Mouse (Mus musculus) natural killer cell, adult 2 months (primary cell): ENCODE results near the gene Wfdc6b.
A peak's percentile ranks its signal among the peaks of the same experiment; 100 is the strongest.
"Not testable (repeated sequence)": the region's sequence is repeated elsewhere in the genome, so short reads cannot be mapped to it uniquely, and the experiment has no call there.

Source experiments
- DNase-seq, 2 experiments: peaks; one replicate each; pipeline ENCODE4 v3.0.0; 2022; ENCODE audit warnings: low spot score in 2 of 2

Wfdc6b gene

DNA sequence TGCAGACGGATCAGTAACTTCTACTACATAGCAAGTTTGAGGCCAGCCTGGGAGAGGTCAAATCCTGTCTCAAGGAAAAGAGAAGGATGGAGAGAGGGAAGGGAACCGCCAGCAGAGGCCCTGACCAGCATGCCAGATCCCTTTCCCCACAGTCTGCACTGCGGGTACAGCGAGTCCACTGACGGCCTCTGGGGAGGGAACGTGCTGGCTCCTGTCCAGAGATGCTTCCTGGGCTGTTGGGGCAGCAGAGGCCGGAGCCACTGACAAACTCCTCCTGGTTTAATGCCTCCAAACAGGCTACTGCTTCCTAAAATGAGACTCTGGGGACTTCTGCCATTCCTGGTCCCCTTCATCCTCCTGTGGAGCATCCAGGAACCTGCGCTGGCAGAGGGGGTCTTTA, at the start of gene Wfdc6b, which contains the start of gene Wfdc8:
Gene Wfdc6b (plus strand): TSS at position 52 of the 400 bp plus-strand sequence.
Gene Wfdc8 (minus strand): TSS at position 156 of the 400 bp plus-strand sequence.
- DNase-seq, result not testable (repeated sequence)

DNA sequence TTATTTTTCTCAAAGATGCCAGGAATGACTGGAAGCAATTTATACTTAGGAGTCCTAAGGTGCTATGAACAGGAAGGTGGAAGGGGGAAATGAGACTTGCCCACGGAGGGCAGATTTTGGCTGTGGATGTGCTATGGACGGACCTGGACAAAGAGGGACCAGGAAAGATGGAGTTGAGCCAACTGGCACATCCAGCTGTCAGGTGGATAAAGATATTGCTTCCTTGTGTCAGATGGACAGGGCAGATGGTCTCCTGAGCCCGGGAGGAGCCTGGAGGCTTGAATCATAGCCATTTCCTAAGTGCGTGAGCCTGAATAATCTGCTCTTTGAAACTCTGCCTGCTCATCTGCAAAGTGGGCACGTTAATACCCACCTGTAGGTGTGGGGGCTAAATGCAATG, 49.0 kb upstream of the Wfdc6b start:
- no peak for DNase-seq

DNA sequence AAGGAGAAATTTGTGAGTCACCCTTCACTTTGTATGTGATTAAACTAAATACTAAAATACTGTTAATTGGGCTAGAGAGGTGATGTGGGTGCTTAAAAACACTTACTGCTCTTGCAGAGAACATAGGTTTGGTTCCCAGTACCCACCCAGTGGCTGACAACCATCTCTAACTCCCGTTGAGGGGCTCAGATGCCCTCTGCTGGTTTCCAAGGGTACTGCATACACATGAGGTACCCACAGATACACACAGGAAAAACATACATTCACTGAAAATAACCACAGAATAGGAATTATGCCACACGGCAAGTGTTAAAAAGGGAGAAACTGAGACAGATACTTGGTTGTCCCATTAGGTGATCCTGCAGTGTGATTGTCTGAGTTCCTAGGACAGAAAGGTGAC, 46.3 kb upstream of the Wfdc6b start:
- DNase-seq, result no peak

DNA sequence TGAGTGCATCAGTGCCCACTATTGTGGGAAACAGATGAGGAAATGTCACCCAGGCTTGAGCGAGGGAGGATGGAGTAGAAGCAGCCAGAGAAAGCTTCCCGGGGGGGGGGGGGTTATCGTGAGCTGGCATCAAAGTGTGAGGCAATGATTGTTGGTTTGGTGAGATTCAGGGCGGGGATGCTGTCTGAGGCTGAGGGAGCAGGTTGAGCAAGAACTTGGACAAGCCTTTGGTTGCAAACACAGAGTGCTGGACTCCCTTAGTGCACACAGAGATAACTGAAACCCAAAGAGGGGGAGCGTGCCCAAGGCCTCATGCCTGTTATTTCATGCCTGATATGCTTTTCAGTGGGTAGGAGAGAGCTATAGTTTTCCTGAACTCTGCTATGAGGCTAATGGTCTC, 45.9 kb upstream of the Wfdc6b start:
- no peak for DNase-seq

DNA sequence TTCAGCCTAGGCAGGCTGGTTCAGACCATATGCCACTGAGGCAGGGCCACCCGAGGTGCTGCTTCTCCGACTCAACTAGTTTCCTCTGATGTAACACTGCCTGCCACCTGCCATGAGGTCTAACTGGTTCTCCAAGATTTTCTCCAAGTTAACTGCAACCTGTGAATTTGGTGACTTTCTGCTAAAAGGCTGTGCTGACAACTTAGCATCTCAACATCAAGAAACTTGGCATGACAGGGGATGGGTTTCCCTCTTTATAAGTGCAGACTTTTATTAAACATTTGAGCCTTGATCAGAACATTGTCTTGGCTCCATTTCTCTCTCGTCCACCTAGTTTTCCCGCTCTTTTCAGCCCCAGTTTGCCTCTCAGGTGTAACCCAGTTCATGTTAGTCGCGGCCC, 40.0 kb upstream of the Wfdc6b start, which contains the start of gene Spint3:
Gene Spint3 (minus strand): TSS at position 101 of the 400 bp plus-strand sequence.
- not testable (repeated sequence) for DNase-seq

DNA sequence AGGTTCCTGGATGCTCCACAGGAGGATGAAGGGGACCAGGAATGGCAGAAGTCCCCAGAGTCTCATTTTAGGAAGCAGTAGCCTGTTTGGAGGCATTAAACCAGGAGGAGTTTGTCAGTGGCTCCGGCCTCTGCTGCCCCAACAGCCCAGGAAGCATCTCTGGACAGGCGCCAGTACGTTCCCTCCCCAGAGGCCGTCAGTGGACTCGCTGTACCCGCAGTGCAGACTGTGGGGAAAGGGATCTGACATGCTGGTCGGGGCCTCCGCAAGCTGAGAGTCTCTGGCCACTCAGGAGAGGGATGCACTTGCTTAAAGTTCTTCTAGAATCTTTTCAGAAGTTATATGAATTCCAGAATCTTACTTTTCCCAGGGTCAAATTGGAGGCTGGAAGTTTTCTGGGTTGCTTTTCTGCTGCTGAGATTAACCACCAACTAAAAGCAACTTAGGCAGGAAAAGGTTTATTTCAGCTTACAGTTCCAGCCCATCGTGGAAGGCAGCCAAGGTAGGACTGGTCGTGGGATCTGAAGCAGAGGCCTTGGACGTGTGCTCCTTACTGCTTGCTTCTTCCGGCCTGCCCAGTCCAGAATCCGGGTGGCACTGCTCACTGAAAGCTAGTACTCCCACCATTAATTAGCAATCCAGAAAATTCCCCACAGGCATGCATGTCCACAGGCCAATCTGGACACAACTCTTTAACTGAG, 28.1 kb upstream of the Wfdc6b start, which contains the start of gene Wfdc6a:
Gene Wfdc6a (minus strand): TSS at position 423 of the 701 bp plus-strand sequence.
- not testable (repeated sequence) for DNase-seq

DNA sequence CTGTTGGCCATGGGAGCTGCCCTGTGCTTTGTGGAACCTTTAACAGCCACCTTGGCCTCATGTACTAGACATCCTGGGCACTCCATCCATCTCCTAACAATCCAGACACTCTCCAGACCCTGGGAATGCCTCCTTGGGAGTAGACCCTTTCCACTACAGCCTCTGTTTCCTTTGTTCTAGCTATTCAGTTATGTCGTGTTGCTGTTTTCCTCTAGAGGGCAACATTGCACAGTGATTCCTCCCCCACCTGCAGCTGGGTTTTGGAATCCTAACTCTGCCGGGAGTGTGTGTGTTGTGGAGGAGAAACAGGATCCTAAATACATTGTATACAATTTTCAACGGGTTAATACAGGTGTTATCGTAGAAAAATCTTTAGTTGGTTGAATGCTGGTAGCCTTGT, 21.3 kb upstream of the Wfdc6b start:
- no peak for DNase-seq

DNA sequence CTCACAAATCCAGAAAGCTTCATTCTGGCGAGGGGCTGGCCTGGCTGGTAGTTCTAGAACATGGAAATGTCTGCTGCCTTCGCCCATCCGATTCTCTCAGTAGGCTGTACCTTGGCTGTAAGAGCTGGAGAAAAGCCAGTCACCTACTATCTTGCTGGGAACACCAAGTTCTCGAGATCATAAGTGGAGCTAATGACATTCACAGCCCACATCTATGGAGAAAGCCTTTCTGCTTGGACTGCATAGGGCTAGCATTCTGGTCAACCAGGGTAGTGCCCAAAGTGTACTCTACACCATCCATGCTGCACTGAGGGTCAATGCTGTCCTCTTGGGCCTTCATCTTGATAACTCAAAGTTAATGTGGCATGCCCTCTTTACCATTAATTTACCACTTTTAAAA, 19.8 kb upstream of the Wfdc6b start, which contains the start of gene Eppin:
Gene Eppin (minus strand): TSS at position 101 of the 400 bp plus-strand sequence.
- DNase-seq, result no peak

DNA sequence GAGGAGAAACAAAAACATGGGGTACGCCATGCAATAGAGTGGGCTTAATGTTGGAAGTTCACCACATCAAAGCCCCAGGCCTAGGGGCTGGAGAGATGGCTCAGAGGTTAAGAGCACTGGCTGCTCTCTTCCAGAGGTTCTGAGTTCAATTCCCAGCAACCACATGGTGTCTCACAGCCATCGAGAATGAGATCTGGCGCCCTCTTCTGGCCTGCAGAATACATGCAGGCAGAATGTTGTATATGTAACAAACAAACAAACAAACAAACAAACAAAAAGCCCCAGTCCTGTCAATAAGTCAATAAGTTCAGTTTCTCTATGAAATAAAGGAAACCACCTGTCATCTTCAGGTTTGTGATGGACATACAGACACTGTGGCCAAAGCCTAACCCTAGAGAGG, 13.1 kb upstream of the Wfdc6b start:
- DNase-seq, result no peak

DNA sequence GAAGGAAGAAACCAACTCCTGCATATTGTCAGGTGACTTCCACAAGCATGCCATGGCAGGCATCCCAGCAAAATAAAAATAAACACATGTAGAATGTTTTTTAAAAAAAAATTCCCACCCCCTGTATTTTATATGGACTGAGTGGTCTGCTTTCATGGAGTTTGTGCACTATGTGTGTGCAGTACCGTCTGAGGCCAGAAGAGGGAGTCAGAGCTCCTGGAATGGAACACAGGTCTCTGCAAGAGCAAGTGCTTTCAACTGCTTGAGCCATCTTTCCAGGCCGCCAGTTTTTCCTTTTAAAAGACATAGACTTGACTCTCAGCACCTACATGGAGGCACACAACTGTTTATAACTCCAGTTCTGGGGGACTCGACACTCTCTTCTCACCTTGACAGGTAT, 9.8 kb upstream of the Wfdc6b start:
- no peak for DNase-seq

DNA sequence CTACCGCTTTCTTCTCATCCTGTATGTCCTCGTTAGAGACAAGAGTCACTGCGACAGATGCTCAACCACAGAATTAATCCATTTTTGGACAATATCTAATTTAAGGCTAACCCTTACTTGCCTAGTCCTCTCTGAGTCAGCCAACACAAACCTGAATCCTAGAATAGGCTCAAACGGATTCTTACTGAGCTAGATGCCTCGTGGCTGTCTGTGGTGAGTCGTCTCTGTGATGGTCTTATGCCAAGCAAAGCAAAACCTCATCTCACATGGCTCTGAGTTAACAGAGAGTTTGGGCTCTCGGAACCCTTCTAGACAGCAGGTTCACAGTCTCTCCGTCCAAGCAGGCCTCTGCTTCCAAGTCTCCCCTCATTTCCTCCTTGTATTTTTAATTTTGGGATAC, 8.9 kb upstream of the Wfdc6b start:
- no peak for DNase-seq

DNA sequence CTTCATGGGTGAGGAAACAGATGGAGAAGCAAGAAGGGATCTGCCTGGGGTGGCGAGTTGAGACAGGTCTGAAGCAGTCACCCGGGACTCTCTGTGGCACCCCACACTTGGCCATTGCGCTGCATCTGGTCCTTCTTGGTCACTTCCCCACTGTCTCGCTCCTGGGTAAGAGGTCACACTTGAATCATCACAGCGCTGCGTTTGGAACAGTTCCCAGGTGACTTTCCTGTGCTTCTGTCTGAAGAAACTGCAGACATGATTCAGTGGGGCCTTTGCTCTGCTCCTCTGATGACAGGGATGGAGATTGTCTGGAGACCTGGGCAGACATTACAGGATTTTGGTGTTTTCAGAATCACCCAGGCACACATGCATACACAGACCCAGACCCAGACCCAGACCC, 4.5 kb upstream of the Wfdc6b start:
- DNase-seq, result no peak

DNA sequence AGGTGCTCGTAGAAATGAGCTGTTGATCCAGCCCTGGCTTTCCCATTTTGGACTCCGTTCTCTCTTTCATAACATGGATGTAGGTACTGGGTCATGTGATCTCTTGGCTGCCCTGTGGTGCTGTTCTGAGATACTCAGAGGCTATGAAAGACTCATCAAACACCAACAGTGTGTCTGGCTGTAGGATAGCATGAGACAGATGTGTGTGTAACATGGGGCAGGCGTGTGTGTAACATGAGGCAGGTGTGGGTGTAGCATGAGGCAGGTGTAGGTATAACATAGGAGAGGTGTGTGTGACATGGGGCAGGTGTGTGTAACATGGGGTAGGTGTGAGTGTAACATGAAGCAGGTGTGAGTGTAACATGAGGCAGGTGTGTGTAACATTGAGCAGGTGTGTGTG, 2.1 kb downstream of the Wfdc6b start:
- DNase-seq, result no peak

DNA sequence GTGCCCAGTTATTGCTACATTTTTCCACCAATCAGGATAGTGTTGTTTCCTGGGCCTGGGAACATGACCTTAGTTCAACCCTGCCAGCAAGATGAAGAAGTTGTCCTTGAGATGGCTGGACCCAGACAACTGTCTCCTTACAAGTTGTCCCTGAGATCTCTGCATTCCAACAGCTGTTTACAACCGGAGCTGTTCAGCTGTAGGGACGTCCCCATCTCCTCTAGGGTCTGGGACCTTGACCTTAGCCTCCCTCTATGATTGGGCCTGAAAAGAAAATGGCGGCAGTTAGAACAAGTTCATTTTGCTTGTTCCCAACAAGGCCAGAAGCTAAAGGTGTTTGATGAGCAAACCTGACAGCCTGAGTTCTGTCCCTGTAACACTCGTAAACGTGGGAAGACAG, 5.7 kb downstream of the Wfdc6b start:
- DNase-seq, result no peak

DNA sequence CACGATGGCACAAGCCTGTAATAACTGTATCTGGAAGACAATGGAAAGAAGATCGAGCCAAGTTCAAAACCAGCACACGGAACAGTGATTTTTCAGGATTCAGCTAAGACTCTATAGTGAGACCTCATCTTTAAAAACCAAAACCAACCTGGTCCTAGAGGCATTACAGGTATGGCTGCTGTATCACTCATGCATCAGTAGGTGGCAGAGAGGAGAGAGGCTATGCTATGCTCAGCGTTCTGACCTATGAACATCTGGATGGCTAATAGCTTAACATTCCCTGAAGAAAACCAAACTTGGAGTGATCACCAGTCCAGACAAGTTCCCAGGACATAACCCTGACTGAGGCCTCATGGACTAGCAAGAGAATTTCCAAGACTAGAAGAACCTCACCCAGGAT, 8.5 kb downstream of the Wfdc6b start:
- DNase-seq, result no peak

DNA sequence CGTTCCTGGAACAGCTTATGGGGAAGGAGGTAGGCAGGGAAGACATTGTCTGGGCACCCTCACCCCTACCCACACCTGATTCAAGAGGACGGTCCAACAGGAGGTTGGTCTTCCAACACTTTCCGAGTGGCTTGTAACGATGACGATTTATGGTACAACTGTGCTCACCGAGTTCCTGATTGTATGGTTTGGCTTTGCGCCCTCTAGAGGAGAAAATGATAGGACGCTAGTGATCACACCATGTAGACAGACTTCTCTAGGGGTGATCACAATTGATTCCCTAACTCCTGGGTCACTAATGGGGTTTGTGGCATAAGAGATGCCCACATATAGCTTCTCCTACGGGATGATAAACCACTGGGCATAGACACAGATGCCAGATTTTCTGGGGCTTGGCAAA, 21.9 kb downstream of the Wfdc6b start:
- no peak for DNase-seq

DNA sequence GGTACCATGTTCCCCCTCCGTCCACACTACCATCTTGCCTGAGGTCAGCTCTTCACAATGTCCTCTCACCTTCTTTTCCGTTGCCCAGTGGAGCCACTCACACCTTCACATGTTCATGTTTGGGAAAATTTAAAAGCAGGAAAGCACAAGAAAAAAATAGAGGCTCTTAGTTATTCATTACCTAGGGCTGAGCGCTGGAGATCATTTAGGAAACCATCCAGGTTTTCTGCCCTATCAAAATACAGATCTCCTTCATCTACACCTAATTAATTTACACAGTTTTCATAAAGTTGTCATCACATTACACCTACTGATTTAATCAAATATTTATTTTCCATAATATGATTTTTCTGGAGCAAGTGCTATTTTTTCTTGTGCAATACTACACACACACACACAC, 25.4 kb downstream of the Wfdc6b start, which contains the start of gene Wfdc16:
Gene Wfdc16 (minus strand): TSS at position 101 of the 400 bp plus-strand sequence.
- DNase-seq, result no peak

DNA sequence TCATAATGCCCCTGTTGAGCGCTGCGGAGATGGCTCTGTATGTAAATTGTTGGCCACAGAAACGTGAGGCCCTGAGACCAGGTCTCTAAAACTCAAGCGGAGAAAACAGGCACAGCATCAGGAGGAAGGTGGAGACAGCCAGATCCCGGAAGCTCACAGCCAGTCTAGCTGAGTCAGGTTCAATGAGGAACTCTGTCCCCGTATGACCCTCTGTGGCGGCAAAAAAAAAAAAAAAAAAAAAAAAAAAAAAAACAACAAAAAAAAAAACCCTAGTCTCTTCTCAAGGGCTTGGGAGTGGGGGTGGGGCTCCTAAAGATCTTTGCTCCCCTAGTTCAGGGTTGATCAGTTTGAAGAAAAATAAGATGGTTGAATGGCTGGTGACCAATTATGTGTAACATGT, 27.8 kb downstream of the Wfdc6b start:
- no peak for DNase-seq

DNA sequence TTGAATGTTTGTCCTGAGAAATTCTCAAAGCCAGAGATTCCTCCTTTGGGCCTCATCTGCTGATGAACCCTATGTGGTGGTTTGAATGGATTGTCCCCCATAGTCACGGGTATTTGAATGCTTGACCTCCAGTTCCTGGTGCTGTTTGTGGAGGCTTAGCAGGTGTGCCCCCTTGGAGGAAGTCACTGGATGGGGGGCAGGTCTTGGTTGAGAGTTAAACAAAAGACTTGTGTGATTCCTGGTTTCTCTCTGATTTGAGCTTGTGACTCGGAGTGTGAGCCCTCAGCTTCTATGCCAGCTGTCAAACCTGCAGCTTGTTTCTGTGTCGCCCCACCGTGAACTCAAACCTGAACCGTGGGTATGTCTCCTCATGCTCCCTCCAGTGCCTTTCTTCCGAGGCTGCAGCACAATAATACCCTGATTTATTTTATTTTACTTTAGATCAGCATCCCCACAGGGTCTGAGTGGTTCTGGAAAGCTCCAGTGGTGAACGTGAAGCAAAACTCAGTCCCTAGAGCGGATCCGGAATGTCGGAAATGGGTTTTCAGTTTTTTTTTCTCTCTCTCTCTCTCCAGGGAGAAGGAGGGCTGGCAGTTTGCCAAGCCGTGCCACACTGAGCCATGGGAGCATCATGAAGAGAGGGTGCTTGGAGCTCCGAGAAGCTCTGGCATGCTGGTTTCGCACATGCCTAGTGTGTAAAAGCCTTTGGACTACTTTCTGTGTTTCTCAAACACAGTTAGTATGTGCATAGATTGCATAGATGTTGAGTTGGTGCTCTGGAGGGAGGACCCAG, 28.8 kb downstream of the Wfdc6b start:
- no peak for DNase-seq

DNA sequence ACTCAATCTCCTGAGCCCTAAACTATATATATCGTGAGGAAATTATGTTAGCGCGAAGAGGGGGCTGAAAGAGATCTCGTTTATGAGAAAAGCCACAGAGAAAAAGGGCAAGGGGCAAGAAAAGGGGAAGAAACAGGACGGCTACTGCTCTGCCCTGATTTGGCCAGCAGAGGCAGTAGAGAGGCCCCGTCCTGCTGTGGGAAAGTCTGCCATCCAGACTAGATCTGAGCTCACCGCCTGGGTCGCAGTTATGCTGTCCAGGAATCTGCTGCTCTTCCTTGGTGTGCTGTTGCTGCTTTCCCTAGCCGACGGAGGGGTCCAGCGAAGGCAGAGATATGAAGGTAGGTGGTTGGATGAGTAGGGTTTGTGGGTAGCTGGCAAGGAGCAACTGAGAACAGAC, 42.5 kb downstream of the Wfdc6b start, which contains the start of gene Wfdc10:
Gene Wfdc10 (plus strand): TSS at position 189 of the 400 bp plus-strand sequence.
- DNase-seq, result peak; percentile 19 to 50

DNA sequence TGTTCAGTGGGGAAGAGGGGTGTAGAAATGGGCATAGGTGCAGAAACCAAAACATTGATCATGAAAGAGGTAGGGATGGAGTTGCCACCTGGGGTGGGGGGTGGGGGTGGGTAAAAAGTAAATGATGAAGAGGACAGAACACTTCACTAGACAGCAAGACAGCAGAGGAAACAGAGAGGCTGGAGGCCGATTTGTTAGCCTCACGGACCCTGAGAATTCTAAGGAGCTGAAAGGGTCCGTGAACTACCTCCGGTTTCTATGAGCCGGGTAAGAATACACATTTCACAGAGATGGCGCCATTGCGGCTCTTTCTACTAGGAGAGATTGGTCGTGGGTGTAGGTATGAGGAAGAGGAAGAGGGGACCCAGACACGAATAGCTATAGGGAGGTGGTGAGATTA, 43.2 kb downstream of the Wfdc6b start, which contains the start of gene Wfdc9:
Gene Wfdc9 (minus strand): TSS at position 101 of the 400 bp plus-strand sequence.
- no peak for DNase-seq

DNA sequence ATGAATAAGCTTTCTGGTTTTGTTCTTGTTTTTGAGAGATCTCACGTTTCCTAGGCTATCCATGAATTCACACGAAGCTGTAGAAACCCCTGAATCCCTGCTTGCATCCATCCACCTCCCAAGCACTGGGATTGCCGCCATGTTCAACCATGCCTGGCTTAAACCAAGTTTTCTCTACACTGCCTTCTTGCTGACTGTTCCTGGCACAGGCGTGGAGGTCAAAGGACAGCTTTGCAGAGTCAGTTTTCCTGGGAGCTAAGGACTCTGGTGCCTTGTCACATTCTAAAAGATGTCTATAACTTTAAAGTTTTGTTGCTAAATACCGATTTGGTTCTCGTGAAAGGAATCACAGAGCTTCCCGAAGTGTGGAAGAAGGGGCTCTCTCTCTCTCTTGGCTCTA, 51.5 kb downstream of the Wfdc6b start:
- no peak for DNase-seq
